Mouse (Mus musculus) myocyte (in vitro differentiated cells): ENCODE measurements around the gene Ptk7.

Source experiments
- MYOG ChIP-seq, 3 experiments: IDR thresholded peaks; one replicate each; pipeline ENCODE4 v1.6.1; 2011; ENCODE audit warnings: control low read depth in 2 of 3, low read depth in 2 of 3, mild to moderate bottlenecking in 2 of 3; ENCODE audit not compliant: insufficient read length in 2 of 3, control insufficient read depth in 1 of 3, insufficient read depth in 1 of 3
- POLR2A ChIP-seq: IDR thresholded peaks from one replicate; pipeline ENCODE4 v1.6.1; 2011; ENCODE audit warnings: low read depth, mild to moderate bottlenecking, control low read depth, moderate library complexity; ENCODE audit not compliant: insufficient read length

GRCm38 (mm10) chr17:46627409-46627808, 1.9 kb downstream of the Ptk7 start:
- TF ChIP-seq POLR2A (no peak), MYOG (IDR thresholded peaks at IDR 0.05; ENCODE audit: control insufficient read depth in 1 of 3, insufficient read depth in 1 of 3, insufficient read length in 2 of 3, low read depth in 2 of 3) (no peak)
